In genomic region chr17:5228616-5229250, GRCm38 (mm10) we compare ENCODE assay signal across 13 mouse cellular contexts.
DNase-seq lines count a peak whose midpoint lies in the region; ATAC-seq and TF ChIP-seq lines count a peak whose summit lies in the region.
"Had no signal": no experiment of that assay in that cellular context is flagged by ENCODE, and none has a peak within 500 bp of the region (broad histone marks: within the 10 kb centered on the region; RNA-seq: fewer than 3 reads in every experiment).

No protein-coding gene starts in this region.

- no peak for TF ChIP-seq POLR2A in cerebellum, adult 2 months (IDR thresholded peaks at IDR 0.05; ENCODE audit: borderline replicate concordance, insufficient read depth, low read length)

- H3K27me3 ChIP-seq in cerebellum, adult 2 months (ENCODE audit: control insufficient read depth, insufficient read depth, low read length), result no peaks in the 10 kb centered on the region
- H3K27me3 ChIP-seq in lung, postnatal 0 days (replicated peaks; ENCODE audit: insufficient read depth, low read length), result no peaks in the 10 kb centered on the region
- H3K27me3 ChIP-seq in intestine, embryonic 16.5 days (replicated peaks; ENCODE audit: control insufficient read depth, insufficient read depth, low read length), result no peaks in the 10 kb centered on the region
- no peaks in the 10 kb centered on the region for H3K27me3 ChIP-seq in neural tube, embryonic 15.5 days (replicated peaks)
- H3K27me3 ChIP-seq: limb, embryonic 15.5 days had no signal

- peak overlapping the region; percentile 22 for H3K4me3 ChIP-seq in cerebellum, adult 2 months (replicated peaks; ENCODE audit: insufficient read depth, low read depth, low read length)
- no peak overlapping the region for H3K4me3 ChIP-seq in lung, postnatal 0 days (ENCODE audit: low read depth, low read length)
- no peak overlapping the region for H3K4me3 ChIP-seq in intestine, embryonic 16.5 days (ENCODE audit: low read length)
- no peak overlapping the region for H3K4me3 ChIP-seq in neural tube, embryonic 15.5 days (replicated peaks)
- H3K4me3 ChIP-seq: limb, embryonic 15.5 days had no signal

- TF ChIP-seq EP300 in lung, postnatal 0 days (IDR thresholded peaks at IDR 0.05), result no peak

- no peak overlapping the region for H3K9ac ChIP-seq in lung, postnatal 0 days (replicated peaks; ENCODE audit: low read depth)
- H3K9ac ChIP-seq in intestine, embryonic 16.5 days (ENCODE audit: low read depth, low read length), result no peak overlapping the region
- no peak overlapping the region for H3K9ac ChIP-seq in neural tube, embryonic 15.5 days (replicated peaks)
- H3K9ac ChIP-seq: limb, embryonic 15.5 days had no signal

- peaks cover 41% of the 10 kb centered on the region for H3K4me1 ChIP-seq in cerebellum, adult 2 months (ENCODE audit: control insufficient read depth, insufficient read depth, low read length)
- peaks cover 15% of the 10 kb centered on the region; the same call in 1 of the 2 replicates for H3K4me1 ChIP-seq in lung, postnatal 0 days (ENCODE audit: insufficient read depth, low read depth, low read length)
- H3K4me1 ChIP-seq in intestine, embryonic 16.5 days (ENCODE audit: control insufficient read depth, insufficient read depth, low read length), result peaks cover 33% of the 10 kb centered on the region
- peaks cover 57% of the 10 kb centered on the region for H3K4me1 ChIP-seq in neural tube, embryonic 15.5 days

- no peaks in the 10 kb centered on the region for H3K9me3 ChIP-seq in lung, postnatal 0 days (ENCODE audit: low read length)
- no peaks in the 10 kb centered on the region for H3K9me3 ChIP-seq in intestine, embryonic 16.5 days (ENCODE audit: control insufficient read depth, low read length)
- H3K9me3 ChIP-seq in neural tube, embryonic 15.5 days (replicated peaks), result no peaks in the 10 kb centered on the region
- H3K9me3 ChIP-seq: limb, embryonic 15.5 days had no signal

- no peak for TF ChIP-seq CTCF in cerebellum, adult 2 months (IDR thresholded peaks at IDR 0.05; ENCODE audit: borderline replicate concordance, insufficient read depth, low read depth, low read length)
- TF ChIP-seq CTCF in lung, postnatal 0 days (IDR thresholded peaks at IDR 0.05), result no peak

- 25% methylated on average over 6 of the region's 6 CpGs for WGBS in cerebellum, adult 2 months
- WGBS in lung, postnatal 0 days, result 57% methylated on average over 6 of the region's 6 CpGs
- WGBS in intestine, embryonic 16.5 days, result 43% methylated on average over 6 of the region's 6 CpGs
- 70% methylated on average over 6 of the region's 6 CpGs for whole genome bisulfite sequencing in neural tube, embryonic 15.5 days

- no peaks in the 10 kb centered on the region for H3K36me3 ChIP-seq in lung, postnatal 0 days (ENCODE audit: insufficient read depth, low read length)
- no peaks in the 10 kb centered on the region for H3K36me3 ChIP-seq in intestine, embryonic 16.5 days (ENCODE audit: control insufficient read depth, insufficient read depth, low read length)
- no peaks in the 10 kb centered on the region for H3K36me3 ChIP-seq in neural tube, embryonic 15.5 days
- H3K36me3 ChIP-seq: limb, embryonic 15.5 days had no signal

- H3K27ac ChIP-seq in cerebellum, adult 2 months (ENCODE audit: insufficient read depth, low read length), result peak overlapping the region; percentile 82
- H3K27ac ChIP-seq in lung, postnatal 0 days (ENCODE audit: low read length), result no peak overlapping the region
- H3K27ac ChIP-seq in intestine, embryonic 16.5 days (ENCODE audit: low read length), result peak overlapping the region; percentile 30; the same call in 1 of the 2 replicates
- H3K27ac ChIP-seq in neural tube, embryonic 15.5 days (replicated peaks), result peak overlapping the region; percentile 58
- H3K27ac ChIP-seq: limb, embryonic 15.5 days had no signal

- H3K4me2 ChIP-seq in lung, postnatal 0 days (replicated peaks; ENCODE audit: low read depth, low read length), result no peak overlapping the region
- no peak overlapping the region for H3K4me2 ChIP-seq in intestine, embryonic 16.5 days (ENCODE audit: low read depth, low read length)
- no peak overlapping the region for H3K4me2 ChIP-seq in neural tube, embryonic 15.5 days
- H3K4me2 ChIP-seq: limb, embryonic 15.5 days had no signal

- DNase-seq in cerebellum, adult 2 months, result peak in 1 of 2 experiments; percentile 40
- DNase-seq in cerebellum, postnatal 10 days, result no peak
- no peak for DNase-seq in lung, postnatal 0 days (ENCODE audit: low spot score)
- no peak for DNase-seq in lung, postnatal 14 days
- no peak for DNase-seq in left cerebral cortex, adult 9 months (ENCODE audit: low spot score in 2 of 2)
- DNase-seq in right cerebral cortex, adult 18-20 months, result no peak
- DNase-seq: adrenal gland, postnatal 14 days; gastrocnemius, postnatal 14 days; kidney, postnatal 10 days; layer of hippocampus, postnatal 36 days had no signal

- ATAC-seq in lung, postnatal 0 days, result peak; percentile 46; the same call in 1 of the 2 replicates
- peak; percentile 49 for ATAC-seq in intestine, embryonic 16.5 days
- ATAC-seq in neural tube, embryonic 15.5 days (ENCODE audit: low FRiP score), result 0 out of 2 replicates have a peak, but pooled peaks have one; percentile 33
